Comparison of ENCODE assay signal across 17 mouse cellular contexts in the genomic region with DNA sequence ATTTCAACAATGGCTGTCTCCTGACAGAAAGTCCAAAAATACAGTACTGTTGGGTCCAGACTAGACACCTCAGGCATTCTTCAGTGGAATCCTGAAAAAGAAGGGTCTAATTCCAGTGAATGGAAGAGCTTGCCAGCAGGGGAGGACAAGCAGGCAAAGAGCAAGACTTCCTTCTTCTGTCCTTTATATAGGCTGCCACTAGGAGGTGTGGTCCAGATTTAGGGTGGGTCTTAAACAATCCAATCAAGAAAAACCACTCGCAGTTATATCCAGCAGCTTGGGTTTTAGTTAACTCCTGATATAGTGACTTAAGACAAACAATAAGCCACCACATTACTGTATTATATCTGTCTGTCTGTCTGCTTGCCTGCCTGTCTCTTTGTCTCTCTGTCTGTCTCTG. TPM values are rescaled to one million over a fixed set of nuclear protein-coding genes. Genes with fewer than 3 reads are reported as not detected.
DNase-seq lines count a peak whose midpoint lies in the region; ATAC-seq and TF ChIP-seq lines count a peak whose summit lies in the region.
"Had no signal": no experiment of that assay in that cellular context is flagged by ENCODE, and none has a peak within 500 bp of the region (broad histone marks: within the 10 kb centered on the region; RNA-seq: fewer than 3 reads in every experiment).

No protein-coding gene starts in this region.

- no peak overlapping the region for H3K9ac ChIP-seq in liver, embryonic 14.5 days (replicated peaks)
- H3K9ac ChIP-seq in forebrain, embryonic 12.5 days = no peak overlapping the region
- H3K9ac ChIP-seq: kidney, embryonic 15.5 days had no signal

- peak; percentile 38 for DNase-seq in CD4-positive, CD25-positive, alpha-beta regulatory T cell, adult 2 months (ENCODE audit: low read depth, low spot score)
- no peak for DNase-seq in liver, embryonic 14.5 days (ENCODE audit: low read depth in 3 of 3, low spot score in 3 of 3)
- DNase-seq in liver (no peak), MEL-GATA-1-ER (ENCODE audit: extremely low read depth, low read depth) (peak; percentile 50)
- no peak for DNase-seq in frontal cortex, postnatal 14 days (ENCODE audit: low spot score in 2 of 2)
- DNase-seq: heart, adult 2 months; heart, postnatal 36 days; right cerebral cortex, postnatal 4 days had no signal

- ATAC-seq in CD4-positive, CD25-positive, alpha-beta regulatory T cell, adult 4 months = no peak
- ATAC-seq in liver, embryonic 14.5 days (ENCODE audit: insufficient read depth) = no peak
- peak; percentile 76 for ATAC-seq in megakaryocyte progenitor cell, adult 5-6 weeks (replicated peaks; ENCODE audit: poor library complexity)
- no peak for ATAC-seq in forebrain, embryonic 12.5 days (ENCODE audit: low FRiP score)

- no peak overlapping the region for H3K4me3 ChIP-seq in liver, embryonic 14.5 days (ENCODE audit: insufficient read depth in 1 of 2, low read depth in 2 of 2, low read length in 2 of 2)
- H3K4me3 ChIP-seq in forebrain, embryonic 12.5 days (replicated peaks) = no peak overlapping the region
- H3K4me3 ChIP-seq: heart, adult 2 months; kidney, embryonic 15.5 days had no signal

- H3K27me3 ChIP-seq in liver, embryonic 14.5 days (ENCODE audit: control insufficient read depth, insufficient read depth, low read length) = no peaks in the 10 kb centered on the region
- no peaks in the 10 kb centered on the region for H3K27me3 ChIP-seq in forebrain, embryonic 12.5 days
- H3K27me3 ChIP-seq: kidney, embryonic 15.5 days had no signal

- no peak overlapping the region for H3K4me2 ChIP-seq in liver, embryonic 14.5 days (ENCODE audit: low read depth)
- no peak overlapping the region for H3K4me2 ChIP-seq in forebrain, embryonic 12.5 days
- H3K4me2 ChIP-seq: kidney, embryonic 15.5 days had no signal

- peaks cover 9% of the 10 kb centered on the region for H3K36me3 ChIP-seq in liver, embryonic 14.5 days (replicated peaks; ENCODE audit: control insufficient read depth, insufficient read depth, low read depth)
- H3K36me3 ChIP-seq in forebrain, embryonic 12.5 days (replicated peaks) = peaks cover 20% of the 10 kb centered on the region

- H3K9me3 ChIP-seq in liver, embryonic 14.5 days (ENCODE audit: control insufficient read depth, low read length) = no peaks in the 10 kb centered on the region
- no peaks in the 10 kb centered on the region for H3K9me3 ChIP-seq in forebrain, embryonic 12.5 days
- H3K9me3 ChIP-seq: kidney, embryonic 15.5 days had no signal

- TF ChIP-seq CTCF in liver, embryonic 14.5 days (IDR thresholded peaks at IDR 0.05; ENCODE audit: low read depth) = peak; percentile 23

- no peak for TF ChIP-seq EP300 in liver, embryonic 14.5 days (IDR thresholded peaks at IDR 0.05; ENCODE audit: low read depth)

- WGBS in liver, embryonic 14.5 days (ENCODE audit: insufficient replicate concordance) = 33% methylated on average over 1 of the region's 1 CpGs
- 64% methylated on average over 1 of the region's 1 CpGs for WGBS in forebrain, embryonic 12.5 days

- no peak overlapping the region for H3K27ac ChIP-seq in liver, embryonic 14.5 days
- H3K27ac ChIP-seq in forebrain, embryonic 12.5 days = no peak overlapping the region
- H3K27ac ChIP-seq: heart, adult 2 months; kidney, embryonic 15.5 days had no signal

- peaks cover 0 to 2% of the 10 kb centered on the region in 2 experiments; a peak in 1 of 4 replicates for H3K4me1 ChIP-seq in liver, embryonic 14.5 days (replicated peaks; ENCODE audit: control insufficient read depth in 2 of 2, insufficient read depth in 2 of 2, low read length in 1 of 2)
- H3K4me1 ChIP-seq in forebrain, embryonic 12.5 days = no peaks in the 10 kb centered on the region
- H3K4me1 ChIP-seq: kidney, embryonic 15.5 days had no signal

RNA-seq across cellular contexts. Expression of a gene that starts 10.2 kb away (rescaled TPM):
- polyA plus RNA-seq in CD4-positive, CD25-positive, alpha-beta regulatory T cell, adult 4 months (2017; shearing (Covaris generic)) = under 1 TPM in 1 of 2 experiments, not detected in 1; 0.35 TPM
- polyA plus RNA-seq in liver, embryonic 14.5 days (2012; rRNA removed) = 0.03 and 0.06 TPM in 2 replicates
- polyA plus RNA-seq in liver, embryonic 14.5 days (2014; fragmentation: Nextera tagmentation; extraction: Ambion mirVana) = 0.21 TPM in 1 of 2 replicates, not detected in the other
- total RNA-seq in megakaryocyte progenitor cell, adult 5-6 weeks (2015) = not detected in 2 replicates
- total RNA-seq in megakaryocyte progenitor cell, adult 5-6 weeks (2017) = not detected in 2 replicates
- polyA plus RNA-seq in forebrain, embryonic 12.5 days (2016; fragmentation: Nextera tagmentation; extraction: Ambion mirVana) = 0.19 and 0.45 TPM in 2 replicates
- total RNA-seq: megakaryocyte, adult 5-6 weeks had no signal

RNA-seq across cellular contexts. Expression of a gene that starts 49.6 kb away (rescaled TPM):
- not detected for polyA plus RNA-seq in CD4-positive, CD25-positive, alpha-beta regulatory T cell, adult 4 months (2017; shearing (Covaris generic))
- not detected in 2 replicates for polyA plus RNA-seq in liver, embryonic 14.5 days (2012; rRNA removed)
- polyA plus RNA-seq in liver, embryonic 14.5 days (2014; fragmentation: Nextera tagmentation; extraction: Ambion mirVana) = not detected in 2 replicates
- not detected in 2 replicates for total RNA-seq in megakaryocyte progenitor cell, adult 5-6 weeks (2015)
- total RNA-seq in megakaryocyte progenitor cell, adult 5-6 weeks (2017) = not detected in 2 replicates
- not detected in 2 replicates for polyA plus RNA-seq in forebrain, embryonic 12.5 days (2016; fragmentation: Nextera tagmentation; extraction: Ambion mirVana)
- total RNA-seq: adrenal gland, postnatal 4 days; heart, adult 2 months; heart, postnatal 36 days; layer of hippocampus, postnatal 25 days; liver, adult 2 months; megakaryocyte, adult 5-6 weeks had no signal
- polyA plus RNA-seq: embryonic facial prominence, embryonic 14.5 days; heart, adult 2 months; kidney, embryonic 15.5 days; liver, adult 2 months had no signal

RNA-seq across cellular contexts. Expression of a gene that starts 49.7 kb away (rescaled TPM):
- under 1 TPM in 1 of 2 experiments, not detected in 1; 0.56 TPM for polyA plus RNA-seq in CD4-positive, CD25-positive, alpha-beta regulatory T cell, adult 4 months (2017; shearing (Covaris generic))
- polyA plus RNA-seq in liver, embryonic 14.5 days (2012; rRNA removed) = 0.08 and 0.17 TPM in 2 replicates
- 0.09 and 0.24 TPM in 2 replicates for polyA plus RNA-seq in liver, embryonic 14.5 days (2014; fragmentation: Nextera tagmentation; extraction: Ambion mirVana)
- total RNA-seq in megakaryocyte progenitor cell, adult 5-6 weeks (2015) = 0.22 TPM in 1 of 2 replicates, not detected in the other
- total RNA-seq in megakaryocyte progenitor cell, adult 5-6 weeks (2017) = not detected in 2 replicates
- 0.68 and 0.96 TPM in 2 replicates for polyA plus RNA-seq in forebrain, embryonic 12.5 days (2016; fragmentation: Nextera tagmentation; extraction: Ambion mirVana)
- total RNA-seq: liver, adult 2 months; megakaryocyte, adult 5-6 weeks had no signal
- polyA plus RNA-seq: liver, adult 2 months had no signal

RNA-seq across cellular contexts. Expression of a gene that starts 53.1 kb away (rescaled TPM):
- polyA plus RNA-seq in CD4-positive, CD25-positive, alpha-beta regulatory T cell, adult 4 months (2017; shearing (Covaris generic)) = 10 to 100 TPM; 81.0 to 95.7 TPM
- polyA plus RNA-seq in liver, embryonic 14.5 days (2012; rRNA removed) = 19.5 and 27.8 TPM in 2 replicates
- polyA plus RNA-seq in liver, embryonic 14.5 days (2014; fragmentation: Nextera tagmentation; extraction: Ambion mirVana) = 48.4 and 48.6 TPM in 2 replicates
- 83.3 and 94.2 TPM in 2 replicates for total RNA-seq in megakaryocyte progenitor cell, adult 5-6 weeks (2015)
- 51.2 and 69.3 TPM in 2 replicates for total RNA-seq in megakaryocyte progenitor cell, adult 5-6 weeks (2017)
- 117 and 118 TPM in 2 replicates for polyA plus RNA-seq in forebrain, embryonic 12.5 days (2016; fragmentation: Nextera tagmentation; extraction: Ambion mirVana)

Comparison
In these comparisons a context has a peak if more than half of its experiments do, and no peak if none do; other contexts are left out.
1. DNase-seq: peak in CD4-positive, CD25-positive, alpha-beta regulatory T cell, adult 2 months (single experiment) and MEL-GATA-1-ER (single experiment); none in liver, embryonic 14.5 days (0 of 3), liver (single experiment) and frontal cortex, postnatal 14 days (0 of 2).